Mouse (Mus musculus): ENCODE results near the gene Olfr19.

GRCm38 (mm10) chr16:16633730-16634129 lies 42.5 kb downstream of the Olfr19 start:
- TF ChIP-seq CTCF (IDR thresholded peaks at IDR 0.05; ENCODE audit: borderline replicate concordance, extremely low read depth, insufficient read depth, insufficient read length) (no peak), POLR2A (IDR thresholded peaks at IDR 0.05; ENCODE audit: borderline replicate concordance, extremely low read depth, insufficient read depth, insufficient read length, poor library complexity, severe bottlenecking) (no peak)

Measured in brain, embryonic 14.5 days (tissue).